Mouse (Mus musculus) cerebellum, postnatal 4 days (tissue): ENCODE results near the gene Snd1.

ENCODE experiments used
- DNase-seq, 2 experiments: peaks; one replicate each; pipeline ENCODE4 v3.0.0; 2022; ENCODE audit warnings: low spot score in 2 of 2, mixed read lengths in 1 of 2

Snd1 gene

DNA sequence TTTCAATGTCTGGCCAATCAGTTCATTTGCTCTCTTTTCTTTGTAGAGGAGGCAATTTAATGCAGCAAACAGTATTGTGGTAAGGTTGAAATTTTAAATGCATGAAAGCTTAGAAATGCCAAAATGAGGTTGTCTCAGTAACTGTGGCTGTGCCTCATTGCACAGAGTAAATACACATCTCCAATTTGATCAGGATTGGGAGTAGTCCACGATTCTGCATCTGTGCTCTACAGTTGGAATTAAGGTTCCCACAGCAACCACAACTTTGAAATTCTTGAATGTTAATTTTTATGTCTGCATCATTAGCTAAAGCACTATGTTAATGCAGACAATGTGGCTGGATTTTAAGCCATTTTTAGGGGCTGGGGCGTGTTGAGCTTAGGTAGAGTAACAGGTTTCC lies 72.0 kb downstream of the Snd1 start:
- no peak for DNase-seq

DNA sequence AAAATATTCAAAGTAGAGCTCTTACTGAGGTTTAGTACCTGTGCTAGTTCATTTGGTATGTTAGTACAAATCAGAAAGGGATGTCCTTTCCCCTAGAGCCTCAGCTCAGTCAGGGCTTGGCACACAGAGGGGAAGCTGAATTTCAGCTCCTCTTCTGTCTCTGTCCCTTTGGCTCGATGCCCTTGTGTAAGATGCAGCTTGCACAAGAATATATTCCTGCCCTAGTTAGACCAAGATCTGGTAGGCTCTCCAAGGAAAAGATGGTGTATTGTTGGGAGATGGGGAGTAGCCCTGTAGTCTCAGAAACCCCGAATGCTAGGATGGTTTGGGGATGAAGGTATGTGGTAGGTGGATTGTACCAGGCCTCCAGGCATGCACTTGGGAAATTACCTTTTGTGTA lies 74.4 kb downstream of the Snd1 start:
- DNase-seq: no peak

DNA sequence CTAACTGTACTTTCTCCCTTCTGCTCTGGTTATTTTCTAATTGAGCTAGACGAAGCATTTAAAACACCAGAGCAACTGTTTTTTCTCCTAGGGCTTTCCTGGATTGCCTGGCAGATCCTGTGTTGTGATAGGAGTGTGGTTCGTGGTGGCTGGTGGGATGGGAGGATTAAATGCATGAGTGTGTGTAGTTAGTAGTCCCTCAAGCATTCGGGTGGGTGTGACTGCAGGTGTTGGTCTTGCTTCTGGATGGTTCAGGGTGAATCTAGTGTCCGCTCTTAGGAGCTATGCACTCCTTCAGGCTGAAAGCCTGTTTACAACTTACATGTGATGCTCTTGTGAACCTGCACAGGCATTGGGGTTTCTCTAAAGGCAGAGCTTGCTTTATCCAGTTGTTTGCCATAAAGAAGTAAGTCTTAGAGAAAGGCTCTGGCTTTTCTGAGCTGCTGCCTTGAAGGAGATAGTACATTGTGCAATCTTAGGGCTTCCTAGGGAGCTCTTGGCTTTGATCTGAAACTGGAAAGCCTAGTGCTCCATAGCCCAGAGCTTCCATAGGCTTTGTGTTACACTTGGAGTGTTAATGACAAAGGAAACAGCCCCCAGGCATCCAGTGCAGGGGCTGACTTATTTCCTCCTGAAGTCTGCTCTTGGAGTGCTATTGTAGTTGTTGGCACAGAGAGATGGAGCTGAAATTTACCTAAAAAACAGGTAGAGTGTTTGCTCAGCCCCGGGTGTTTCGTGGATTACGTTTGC lies 75.5 kb downstream of the Snd1 start:
- no peak for DNase-seq

DNA sequence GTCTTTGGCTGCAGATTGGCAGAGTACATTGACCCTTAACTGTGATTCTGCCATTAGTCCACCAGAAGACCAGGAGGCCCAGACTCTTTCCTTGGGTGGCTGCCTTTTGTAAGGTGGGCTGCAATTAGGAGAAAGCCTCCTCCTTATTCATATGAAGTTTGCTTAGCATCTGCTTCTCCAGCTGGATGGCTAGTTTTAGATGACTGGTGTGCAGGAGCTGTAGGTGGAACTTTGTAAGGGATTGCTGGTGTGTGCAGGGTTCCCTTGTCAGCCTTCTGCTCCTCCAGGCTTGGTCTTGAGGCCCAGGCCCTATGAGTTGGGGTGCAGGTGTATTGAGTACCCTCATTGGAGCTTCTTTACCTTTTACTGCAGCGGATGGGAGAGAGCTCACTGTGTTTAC lies 79.5 kb downstream of the Snd1 start:
- DNase-seq: no peak

DNA sequence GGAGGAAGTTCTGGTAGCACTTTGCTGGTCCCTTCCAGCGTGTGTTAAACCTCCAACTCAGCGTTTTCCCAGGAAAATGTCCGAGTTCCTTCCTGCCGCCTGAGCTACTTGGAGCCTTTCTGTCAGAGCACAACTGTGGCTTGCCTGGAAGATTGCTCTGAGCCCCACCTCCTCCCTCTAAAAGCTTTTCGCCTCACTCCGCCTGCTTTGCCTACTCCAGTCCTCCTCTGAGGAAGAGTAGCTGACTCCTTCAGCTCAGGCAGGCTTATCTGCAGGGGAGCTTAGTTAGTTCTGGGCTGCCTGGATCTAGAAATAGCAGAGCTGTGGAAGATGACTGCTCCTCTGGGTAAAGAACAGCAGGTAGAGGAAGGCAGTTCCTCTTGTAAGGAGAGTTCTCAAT lies 80.1 kb downstream of the Snd1 start:
- no peak for DNase-seq

DNA sequence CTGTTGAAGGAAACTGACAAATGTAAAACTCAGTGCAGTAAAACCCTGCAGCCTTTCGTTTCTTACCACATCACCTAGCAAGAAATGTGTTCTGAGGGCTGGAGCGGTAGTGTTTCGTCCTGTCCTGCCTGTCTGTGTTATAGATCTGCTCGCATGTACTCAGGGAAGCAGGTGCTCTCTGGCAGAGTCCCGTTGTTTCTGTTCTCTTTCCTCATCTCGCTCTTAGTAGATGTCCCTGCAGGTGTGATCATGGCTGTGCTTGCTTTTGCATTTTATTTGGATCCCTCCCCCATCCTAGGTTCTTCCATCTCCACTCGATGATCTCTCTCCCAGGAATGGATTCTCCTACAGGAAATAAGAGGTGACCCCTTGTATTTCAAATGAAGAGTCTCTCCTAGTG lies 80.5 kb downstream of the Snd1 start:
- no peak for DNase-seq

DNA sequence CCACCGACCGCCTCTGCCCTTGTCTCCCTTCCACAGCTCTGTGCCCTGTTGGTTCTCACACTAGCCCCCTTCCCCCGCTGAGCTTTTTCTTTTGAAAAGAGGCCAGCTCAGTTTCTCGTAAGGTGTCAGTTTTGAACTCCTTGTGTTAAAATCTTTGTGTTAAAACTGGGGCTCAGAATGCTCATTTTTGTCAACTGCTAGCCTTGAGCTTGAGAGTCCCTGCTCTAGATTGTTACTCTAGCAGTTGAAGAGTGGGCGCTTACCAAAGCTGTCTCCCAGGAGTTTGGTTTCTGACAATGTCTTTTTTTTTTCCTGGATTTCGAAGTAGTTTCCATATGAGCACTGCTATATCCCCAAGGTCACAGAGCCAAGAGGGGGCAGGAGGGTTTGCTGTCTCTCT lies 82.8 kb downstream of the Snd1 start:
- DNase-seq: no peak

DNA sequence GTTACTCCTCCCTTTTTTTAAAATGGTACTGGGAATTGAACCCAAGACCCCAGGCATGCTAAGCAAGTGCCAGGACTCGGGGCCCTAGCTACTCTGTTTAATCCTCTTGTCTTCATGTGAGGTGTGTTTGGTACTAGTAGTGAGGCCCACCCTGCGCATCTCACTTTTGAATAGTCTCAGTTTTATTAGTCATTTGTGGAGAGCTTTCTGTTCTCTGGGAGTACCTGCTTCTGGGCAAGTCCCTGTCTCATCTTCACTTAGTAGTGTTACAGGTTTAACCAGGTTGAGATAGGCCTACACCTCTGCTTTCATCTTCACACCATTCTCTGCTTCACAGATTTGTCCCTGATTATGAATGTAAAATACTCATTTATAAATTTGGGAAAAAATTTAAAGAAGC lies 84.5 kb downstream of the Snd1 start:
- DNase-seq: no peak

DNA sequence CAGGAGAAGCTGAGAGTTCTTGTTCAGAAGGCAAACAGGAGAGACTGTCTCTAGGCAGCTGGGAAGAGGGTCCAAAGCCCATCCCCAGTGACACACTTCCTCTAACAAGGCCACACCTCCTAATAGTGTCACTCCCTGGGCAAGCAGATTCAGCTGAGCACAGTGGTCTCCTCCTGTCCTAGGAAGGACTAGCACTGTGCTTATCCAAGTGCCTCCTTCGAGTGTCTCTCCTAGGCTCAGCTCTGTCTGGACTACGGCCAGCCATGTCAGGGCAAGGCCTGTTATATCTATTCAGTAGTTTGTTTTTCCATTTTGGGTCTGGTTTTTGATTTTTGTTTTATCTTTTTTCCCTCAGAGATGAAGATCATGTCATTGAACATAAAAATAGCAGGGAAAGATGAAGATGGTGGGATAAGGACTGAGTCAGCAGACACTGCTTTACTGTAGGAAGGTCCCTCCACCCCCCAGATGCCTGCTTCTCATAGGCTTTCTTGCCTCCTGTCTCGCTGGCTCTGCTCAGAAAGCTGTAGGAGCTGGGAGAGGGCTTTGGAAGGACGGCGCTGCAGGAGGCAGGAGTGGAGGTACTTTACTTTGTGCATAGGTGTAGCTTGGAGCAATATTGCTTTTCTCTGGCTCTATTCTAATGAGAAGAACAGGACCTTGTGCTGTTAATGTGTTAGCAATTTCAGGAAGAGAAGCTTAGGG lies 86.5 kb downstream of the Snd1 start:
- no peak for DNase-seq

DNA sequence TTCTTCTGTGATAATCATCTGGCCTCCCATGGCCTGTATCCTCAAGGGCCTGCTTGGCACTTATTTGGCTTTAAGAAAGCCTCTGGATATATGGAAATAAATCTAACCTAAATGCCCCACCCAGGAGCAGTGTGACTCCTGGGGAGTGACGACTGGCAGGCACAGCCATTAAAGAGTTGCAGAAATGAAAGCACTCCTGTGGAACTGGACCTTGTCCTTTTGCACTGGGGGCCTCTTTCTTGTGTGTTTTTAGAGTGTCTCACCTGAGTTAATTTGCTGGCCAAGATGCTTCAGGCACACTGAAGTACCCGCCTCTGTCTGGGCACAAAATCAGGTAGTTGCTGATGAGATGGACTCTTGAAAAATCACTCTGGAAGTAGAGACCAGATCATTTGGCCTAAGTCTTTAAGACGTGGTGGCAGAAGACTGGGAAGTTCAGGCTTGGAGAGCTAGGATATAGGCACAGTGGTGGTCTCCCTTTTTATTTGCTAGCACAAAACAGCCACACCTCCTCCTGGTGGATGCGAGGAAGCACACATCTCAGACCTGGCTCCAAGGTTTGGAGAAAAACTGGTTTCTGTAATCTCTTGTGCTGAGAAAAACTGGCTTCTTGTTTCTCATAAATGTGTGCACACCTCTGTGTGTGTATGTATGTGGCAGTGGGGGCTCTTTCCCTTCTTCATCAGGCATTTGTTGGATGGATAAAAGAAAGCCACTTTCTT lies 87.5 kb downstream of the Snd1 start:
- no peak for DNase-seq

DNA sequence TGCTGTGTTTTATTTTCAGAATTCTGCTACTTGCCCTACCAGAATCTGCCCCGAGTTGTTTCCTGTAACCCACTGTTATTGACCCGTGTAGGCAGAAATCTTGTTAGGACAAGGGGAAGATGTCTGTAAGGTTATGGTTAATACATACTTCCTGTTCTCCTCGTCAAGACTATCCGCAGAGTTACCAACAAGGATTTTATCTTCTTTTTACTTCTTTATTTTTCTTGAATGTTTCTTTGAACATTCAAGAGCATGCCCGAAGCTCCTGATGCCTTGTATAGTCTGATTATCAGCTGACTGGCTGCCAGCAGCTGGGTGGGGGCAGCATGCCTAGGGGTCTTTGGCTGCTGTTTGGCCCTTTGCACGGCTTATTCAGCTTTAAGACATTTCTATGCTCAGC lies 93.0 kb downstream of the Snd1 start:
- no peak for DNase-seq

DNA sequence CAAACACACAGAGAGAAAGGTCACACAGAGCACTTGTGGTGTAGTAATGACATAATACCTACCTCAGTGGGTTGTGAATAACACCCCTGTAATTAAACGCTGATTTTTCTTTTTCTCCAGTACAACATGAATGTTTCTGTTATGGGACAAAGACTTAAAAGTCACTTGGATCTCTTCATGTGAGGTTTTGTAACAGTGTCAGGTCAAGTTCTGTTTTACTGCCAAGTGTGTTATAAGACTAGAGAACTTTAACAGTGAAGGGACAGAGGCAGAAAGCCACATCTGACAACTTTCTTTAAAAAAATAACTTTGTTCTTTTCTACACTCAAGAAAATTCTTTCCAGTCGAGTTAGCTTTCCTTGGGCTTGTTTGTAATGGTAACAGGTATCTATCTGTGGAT lies 97.0 kb downstream of the Snd1 start:
- no peak for DNase-seq

DNA sequence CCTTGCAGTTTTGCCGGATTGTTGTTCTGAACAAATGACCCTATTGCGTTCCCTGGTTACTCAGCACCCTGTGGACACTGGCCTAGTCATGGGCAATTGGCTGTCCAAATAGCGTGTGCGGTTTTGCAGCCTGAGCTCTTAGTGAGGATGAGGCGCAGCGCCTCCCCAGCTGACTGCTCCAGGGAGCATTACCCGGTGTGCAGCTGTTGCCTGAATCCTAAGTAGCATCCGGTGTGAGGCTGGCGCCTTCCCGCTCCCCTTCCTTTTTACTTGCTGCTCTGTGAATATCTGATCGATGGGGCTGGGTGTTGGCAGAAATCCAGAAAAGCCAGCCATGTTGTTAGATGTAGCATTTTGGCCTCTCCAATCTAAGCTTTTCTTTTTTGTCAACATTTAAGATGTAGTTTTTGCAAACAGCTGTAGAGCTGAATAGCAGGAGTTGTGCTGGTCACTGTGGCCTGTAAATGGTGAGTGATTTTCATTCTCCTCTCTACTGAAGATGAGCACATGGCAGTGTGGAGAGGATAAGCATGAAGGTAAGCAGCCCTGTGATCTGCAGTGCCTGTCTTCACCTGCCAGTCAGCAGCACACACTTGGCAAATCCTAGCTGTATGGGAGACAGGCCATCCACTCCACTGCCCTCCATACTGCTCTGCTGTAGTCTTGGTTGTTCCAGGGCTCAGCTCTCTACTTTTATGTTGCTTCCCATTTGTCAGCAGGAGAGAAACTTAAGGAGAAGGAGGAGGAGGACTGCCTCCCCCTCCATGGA lies 98.2 kb downstream of the Snd1 start:
- DNase-seq: peak; percentile 28 to 41

DNA sequence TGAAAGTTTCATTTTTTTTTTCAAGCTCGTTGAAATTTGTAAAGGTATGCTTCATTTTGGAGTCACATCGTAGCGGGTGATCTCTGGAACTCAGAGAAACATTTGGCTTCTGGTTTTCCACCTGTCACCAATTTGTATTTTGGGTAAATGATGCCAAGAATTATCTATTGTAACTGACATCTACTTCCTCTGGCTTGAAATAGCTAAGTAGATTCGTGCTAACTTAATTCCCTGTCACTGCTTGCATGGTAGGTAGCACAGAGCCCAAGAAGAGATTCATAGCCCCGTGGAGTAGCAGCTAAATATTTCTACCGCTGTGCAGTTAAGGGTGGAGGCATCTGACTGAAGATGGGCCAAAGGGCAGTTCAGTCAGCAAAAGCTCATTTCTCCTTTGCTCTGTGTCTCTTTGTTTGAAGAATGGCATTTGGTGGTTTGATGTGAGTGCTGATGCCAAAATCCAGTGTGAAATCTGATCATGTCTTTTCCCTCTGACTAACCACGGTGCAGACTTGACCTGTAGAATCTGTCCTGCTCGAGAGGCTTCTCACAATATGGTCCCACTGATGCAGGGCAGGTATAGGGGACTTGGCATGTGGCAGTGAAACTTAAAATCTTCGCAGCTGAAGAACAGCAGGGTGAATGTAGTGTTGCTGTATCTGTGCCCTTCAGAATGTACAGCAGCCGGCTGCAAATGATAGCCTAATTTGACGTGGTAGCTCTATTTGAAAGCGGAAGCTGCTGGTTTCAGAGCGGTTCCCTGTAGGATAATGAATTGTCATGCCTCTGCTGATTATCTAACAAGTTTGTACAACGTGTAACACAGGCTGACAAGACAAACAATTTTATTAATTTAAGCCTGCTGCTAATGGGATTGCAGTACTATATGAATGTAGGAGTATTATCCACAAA lies 101.7 kb downstream of the Snd1 start:
- DNase-seq: no peak

DNA sequence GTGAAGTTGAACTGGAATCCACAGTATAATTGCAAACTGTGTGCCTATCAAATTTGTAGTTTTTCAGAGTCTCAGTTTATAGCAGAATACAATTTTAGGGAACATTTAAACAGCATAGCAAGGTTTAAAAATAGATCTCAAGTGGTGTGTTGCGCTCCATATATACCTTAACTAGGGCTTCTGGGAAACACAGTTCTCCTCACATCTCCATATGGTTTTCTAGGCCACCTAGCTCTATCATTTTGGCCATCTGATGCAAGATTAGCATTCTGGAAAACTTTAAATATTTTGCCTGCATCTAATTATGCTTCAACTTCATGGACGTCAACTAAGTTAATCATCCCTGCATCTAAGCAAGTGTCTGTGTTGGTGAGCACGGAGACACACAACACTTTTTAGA lies 107.9 kb downstream of the Snd1 start:
- DNase-seq: no peak

DNA sequence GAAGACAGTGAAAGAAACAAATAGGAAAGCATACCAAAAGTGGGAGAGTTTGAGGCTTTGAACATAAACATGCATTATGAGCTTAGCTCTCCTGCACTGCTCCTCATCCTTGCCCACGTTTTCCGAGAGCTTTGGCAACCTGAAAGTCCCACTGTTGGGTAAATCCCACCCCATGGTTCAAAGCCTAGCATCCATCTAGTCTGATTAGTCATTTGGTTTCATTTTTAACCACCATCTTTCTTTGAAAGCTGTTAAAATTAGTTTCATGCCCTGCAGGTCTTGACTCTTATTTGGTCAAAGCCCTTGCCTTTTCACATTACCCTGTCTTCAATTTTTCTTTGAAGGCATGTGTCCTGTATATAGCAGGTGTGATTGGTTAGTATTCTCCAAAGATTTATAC lies 108.5 kb downstream of the Snd1 start:
- DNase-seq: no peak

DNA sequence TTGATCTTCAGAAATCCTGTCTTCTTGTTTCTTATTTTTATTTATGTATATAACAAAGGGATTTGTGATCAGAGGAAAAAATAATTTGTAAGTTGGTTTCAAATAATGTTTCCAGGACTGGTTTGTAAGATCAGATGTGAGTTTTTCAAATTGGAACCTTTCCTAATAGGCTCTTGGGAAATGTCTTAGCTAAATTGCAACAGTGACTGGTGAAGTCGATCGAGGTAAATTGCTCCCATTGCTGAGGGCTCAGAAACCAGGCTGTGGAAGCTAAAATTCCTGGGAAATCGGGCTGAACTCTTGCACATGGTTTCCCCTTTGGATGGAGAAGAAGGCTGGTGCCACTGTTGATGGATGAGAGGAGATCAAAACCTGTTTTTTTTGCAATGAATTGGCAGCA lies 111.9 kb downstream of the Snd1 start:
- no peak for DNase-seq

DNA sequence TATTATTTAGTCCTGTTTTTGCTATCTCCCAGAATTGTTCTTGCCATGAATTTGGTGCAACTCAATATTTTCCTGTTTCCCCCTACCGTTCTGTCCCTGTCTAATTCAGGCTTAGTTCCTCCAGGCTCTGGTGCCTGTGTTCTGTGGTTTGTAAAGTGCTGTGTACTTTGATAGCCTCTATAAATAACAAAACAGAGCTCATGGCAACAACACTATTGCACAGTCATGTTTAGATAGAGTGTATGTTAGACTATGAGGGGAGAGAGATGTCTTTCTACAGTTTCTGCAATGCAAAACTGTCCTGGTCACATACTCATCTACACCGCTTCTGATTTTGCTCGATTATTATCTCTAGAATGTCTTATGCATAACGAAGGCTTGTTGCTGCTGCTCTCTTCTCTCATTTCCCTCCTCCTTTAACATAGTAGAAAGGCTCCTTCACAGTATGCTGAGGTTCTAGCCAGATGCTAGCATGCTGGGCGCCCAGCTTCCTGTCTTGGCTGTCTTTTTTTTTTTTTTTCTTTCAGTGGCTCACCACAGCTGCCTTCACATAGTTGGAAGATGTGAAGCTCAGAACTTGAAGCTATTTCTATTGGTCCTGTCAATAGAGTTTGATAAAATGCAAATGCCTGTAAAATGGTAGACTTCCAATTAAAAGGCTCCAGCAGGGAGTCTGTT lies 113.7 kb downstream of the Snd1 start:
- no peak for DNase-seq

DNA sequence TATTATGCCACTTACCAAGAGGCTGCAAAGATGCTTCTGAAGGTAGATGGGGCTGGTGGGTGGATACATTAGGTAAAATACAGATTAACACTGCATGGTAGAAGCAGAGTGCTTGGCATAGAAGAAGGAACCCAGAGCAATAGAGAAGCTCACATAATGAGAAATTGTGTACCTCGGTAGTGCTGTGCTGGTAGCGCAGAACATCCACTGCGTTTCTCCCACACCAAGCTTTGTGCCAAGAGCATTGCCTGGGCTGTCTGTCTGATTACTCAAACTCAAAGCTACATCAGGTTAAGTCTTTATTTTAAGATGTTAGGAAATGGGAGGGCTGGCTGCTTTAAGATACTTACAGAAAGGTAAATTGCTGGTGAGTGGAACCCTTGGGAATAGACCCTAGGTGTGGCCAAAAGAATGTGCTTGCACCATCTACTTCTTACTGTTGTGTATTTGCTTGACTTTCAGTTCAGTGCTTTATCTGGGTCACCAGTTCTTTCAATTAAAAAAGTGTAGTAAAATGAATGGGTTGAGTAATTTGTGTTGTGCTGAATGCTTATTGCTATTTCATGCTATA lies 117.5 kb downstream of the Snd1 start:
- no peak for DNase-seq

DNA sequence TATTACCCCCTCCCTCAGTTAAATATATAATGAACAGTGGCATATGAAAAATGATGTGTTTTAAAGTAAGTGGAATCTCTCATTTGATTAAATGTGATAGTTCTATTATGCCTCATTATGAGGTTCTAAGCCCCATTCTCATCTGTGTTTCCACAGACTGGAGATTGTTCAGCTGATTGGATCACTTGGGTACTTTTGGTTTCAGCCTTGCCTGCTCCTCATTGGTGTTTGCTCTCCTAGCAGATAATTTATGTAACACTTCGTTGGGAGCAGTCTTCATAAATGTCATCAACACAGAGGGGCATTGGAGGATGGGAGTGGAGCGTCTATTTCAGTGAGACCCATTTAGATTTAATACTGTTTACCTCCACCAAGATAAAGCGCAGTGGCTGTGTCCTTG lies 118.8 kb downstream of the Snd1 start:
- DNase-seq: no peak
